ENCODE assay signal across 26 mouse cellular contexts in genomic region chr3:126586134-126586533, GRCm38 (mm10).
"Had no signal": no experiment of that assay in that cellular context is flagged by ENCODE, and none has a peak within 500 bp of the region (broad histone marks: within the 10 kb centered on the region; RNA-seq: fewer than 3 reads in every experiment).

No protein-coding gene starts in this region.

- H3K4me2 ChIP-seq: heart, embryonic 11.5 days; heart, embryonic 13.5 days; heart, embryonic 15.5 days; hindbrain, embryonic 13.5 days; hindbrain, embryonic 15.5 days; kidney, embryonic 15.5 days; limb, embryonic 13.5 days; limb, embryonic 15.5 days; liver, embryonic 12.5 days had no signal

- H3K4me1 ChIP-seq: heart, embryonic 13.5 days; heart, embryonic 15.5 days; hindbrain, embryonic 13.5 days; hindbrain, embryonic 15.5 days; kidney, embryonic 15.5 days; liver, embryonic 12.5 days had no signal

- ATAC-seq: hindbrain, postnatal 0 days; intestine, embryonic 16.5 days; liver, embryonic 12.5 days had no signal

- H3K9me3 ChIP-seq: heart, embryonic 13.5 days; heart, embryonic 15.5 days; hindbrain, embryonic 13.5 days; hindbrain, embryonic 15.5 days; kidney, embryonic 15.5 days; limb, embryonic 13.5 days; limb, embryonic 15.5 days; liver, embryonic 12.5 days had no signal

- DNase-seq: gastrocnemius, postnatal 10 days; gastrocnemius, postnatal 25 days; heart, adult 11 months; heart, adult 2 months; heart, postnatal 14 days; heart, postnatal 36 days; kidney, adult 11 months; kidney, adult 2 months; kidney, adult 9 months; kidney, postnatal 10 days; kidney, postnatal 25 days; kidney, postnatal 4 days; left cerebral cortex, postnatal 4 days had no signal

- H3K27ac ChIP-seq: heart, adult 2 months; heart, embryonic 13.5 days; heart, embryonic 15.5 days; hindbrain, embryonic 13.5 days; hindbrain, embryonic 15.5 days; hindbrain, postnatal 0 days; kidney, embryonic 15.5 days; layer of hippocampus, adult 2 months; limb, embryonic 13.5 days; limb, embryonic 15.5 days; liver, embryonic 12.5 days; liver, embryonic 14.5 days had no signal

- H3K9ac ChIP-seq: heart, embryonic 13.5 days; heart, embryonic 15.5 days; hindbrain, embryonic 13.5 days; hindbrain, embryonic 15.5 days; kidney, embryonic 15.5 days; limb, embryonic 13.5 days; limb, embryonic 15.5 days; liver, embryonic 12.5 days; liver, embryonic 14.5 days had no signal

- H3K4me3 ChIP-seq: heart, adult 2 months; heart, embryonic 13.5 days; heart, embryonic 15.5 days; hindbrain, embryonic 13.5 days; hindbrain, embryonic 15.5 days; kidney, embryonic 15.5 days; layer of hippocampus, adult 2 months; limb, embryonic 13.5 days; limb, embryonic 15.5 days; liver, embryonic 12.5 days had no signal

- H3K36me3 ChIP-seq: heart, embryonic 13.5 days; heart, embryonic 15.5 days; hindbrain, embryonic 13.5 days; hindbrain, embryonic 15.5 days; kidney, embryonic 15.5 days; limb, embryonic 13.5 days; limb, embryonic 15.5 days; liver, embryonic 12.5 days had no signal

- H3K27me3 ChIP-seq: heart, embryonic 13.5 days; heart, embryonic 15.5 days; hindbrain, embryonic 13.5 days; hindbrain, embryonic 15.5 days; kidney, embryonic 15.5 days; limb, embryonic 13.5 days; limb, embryonic 15.5 days; liver, embryonic 12.5 days had no signal
